Mouse (Mus musculus): ENCODE data around the gene Hes3.

GRCm38 (mm10) chr4:152278986-152279385, 12.5 kb downstream of the Hes3 start:
- TF ChIP-seq CTCF (IDR thresholded peaks at IDR 0.05; ENCODE audit: insufficient read depth, low read length) (no peak), POLR2A (IDR thresholded peaks at IDR 0.05; ENCODE audit: borderline replicate concordance, extremely low read depth, low read depth, low read length) (no peak)
